Comparison of ENCODE assay signal across 1 mouse cellular context in the genomic region with DNA sequence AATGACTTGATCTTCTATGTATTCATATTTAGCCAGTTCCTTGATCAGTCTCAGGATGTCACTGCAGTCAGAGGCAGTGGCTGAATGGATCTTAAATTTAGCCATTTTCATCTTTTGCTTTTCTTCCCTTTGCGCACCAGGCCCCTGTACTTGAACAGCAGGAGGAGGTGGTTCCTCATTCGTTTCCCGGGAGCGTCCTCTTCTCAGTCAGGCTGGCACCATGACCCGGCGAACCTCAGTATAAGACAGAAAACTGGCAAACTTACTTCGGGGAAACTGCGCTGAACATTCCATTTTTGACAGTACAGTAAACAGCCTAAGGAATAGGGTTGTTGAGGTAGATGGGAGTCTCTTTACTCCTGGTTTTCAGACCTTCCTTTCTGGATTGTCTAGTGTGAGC. TPM values are rescaled to one million over a fixed set of nuclear protein-coding genes. Genes with fewer than 3 reads are reported as not detected.
"Had no signal": no experiment of that assay in that cellular context is flagged by ENCODE, and none has a peak within 500 bp of the region (broad histone marks: within the 10 kb centered on the region; RNA-seq: fewer than 3 reads in every experiment).

No protein-coding gene starts in this region.

RNA-seq across cellular contexts. Expression of a gene that starts 59.2 kb away (rescaled TPM):
- total RNA-seq: midbrain, postnatal 0 days had no signal
